Mouse (Mus musculus): Measurements from ENCODE around the gene Otop2. TPM values are rescaled to one million over a fixed set of nuclear protein-coding genes. Genes with fewer than 3 reads are reported as not detected.

Otop2 gene
- polyA plus RNA-seq, 2 experiments: not detected

DNA sequence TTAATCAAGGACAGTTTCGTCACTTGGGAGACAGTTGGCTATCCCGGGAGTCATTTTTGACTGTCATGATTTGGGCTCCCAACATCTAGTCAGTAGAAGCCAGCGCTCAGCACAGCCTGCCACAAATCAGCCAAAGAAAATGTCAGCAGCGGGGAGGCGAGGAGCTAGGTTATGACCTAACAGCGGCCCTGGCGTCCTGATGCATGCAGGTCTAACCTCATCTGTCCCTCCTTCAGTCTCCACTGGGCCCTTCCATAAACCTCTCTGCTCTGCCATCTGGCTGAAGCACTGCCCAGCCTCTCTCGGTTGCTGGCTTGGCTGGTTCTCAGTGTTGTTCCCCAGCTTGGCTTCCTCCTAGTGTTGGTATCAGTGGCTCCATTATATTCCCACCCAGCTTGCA, 24.7 kb upstream of the Otop2 start:
- Histone ChIP-seq H3K9ac (replicated peaks) (no peak overlapping the region), H3K4me2 (ENCODE audit: low read depth) (no peak overlapping the region), H3K4me1 (replicated peaks; ENCODE audit: control insufficient read depth in 2 of 2, insufficient read depth in 2 of 2, low read length in 1 of 2) (peaks cover 8 to 17% of the 10 kb centered on the region in 2 experiments), H3K27ac (no peak overlapping the region), H3K27me3 (ENCODE audit: control insufficient read depth, insufficient read depth, low read length) (no peaks in the 10 kb centered on the region), H3K4me3 (ENCODE audit: insufficient read depth in 1 of 2, low read depth in 2 of 2, low read length in 2 of 2) (no peak overlapping the region), H3K36me3 (replicated peaks; ENCODE audit: control insufficient read depth, insufficient read depth, low read depth) (no peaks in the 10 kb centered on the region), H3K9me3 (ENCODE audit: control insufficient read depth, low read length) (no peaks in the 10 kb centered on the region)
- ATAC-seq (ENCODE audit: insufficient read depth): no peak
- DNase-seq (ENCODE audit: low read depth in 3 of 3, low spot score in 3 of 3): no peak
- no peak for TF ChIP-seq EP300 (IDR thresholded peaks at IDR 0.05; ENCODE audit: low read depth)
- TF ChIP-seq CTCF (IDR thresholded peaks at IDR 0.05; ENCODE audit: low read depth): no peak
- 64% methylated on average over 8 of the region's 8 CpGs for WGBS (ENCODE audit: insufficient replicate concordance)

GRCm38 (mm10) chr11:115282723-115283485, 24.1 kb upstream of the Otop2 start:
- H3K9me3 ChIP-seq (ENCODE audit: control insufficient read depth, low read length): no peaks in the 10 kb centered on the region
- ATAC-seq (ENCODE audit: insufficient read depth) (no peak), DNase-seq (ENCODE audit: low read depth in 3 of 3, low spot score in 3 of 3) (no peak)
- H3K4me2 ChIP-seq (ENCODE audit: low read depth): no peak overlapping the region
- no peaks in the 10 kb centered on the region for H3K36me3 ChIP-seq (replicated peaks; ENCODE audit: control insufficient read depth, insufficient read depth, low read depth)
- TF ChIP-seq EP300 (IDR thresholded peaks at IDR 0.05; ENCODE audit: low read depth): no peak
- no peak for TF ChIP-seq CTCF (IDR thresholded peaks at IDR 0.05; ENCODE audit: low read depth)
- H3K9ac ChIP-seq (replicated peaks): no peak overlapping the region
- no peaks in the 10 kb centered on the region for H3K27me3 ChIP-seq (ENCODE audit: control insufficient read depth, insufficient read depth, low read length)
- no peak overlapping the region for H3K4me3 ChIP-seq (ENCODE audit: insufficient read depth in 1 of 2, low read depth in 2 of 2, low read length in 2 of 2)
- no peak overlapping the region for H3K27ac ChIP-seq
- H3K4me1 ChIP-seq (replicated peaks; ENCODE audit: control insufficient read depth in 2 of 2, insufficient read depth in 2 of 2, low read length in 1 of 2): peaks cover 6 to 14% of the 10 kb centered on the region in 2 experiments
- 68% methylated on average over 8 of the region's 8 CpGs for WGBS (ENCODE audit: insufficient replicate concordance)

GRCm38 (mm10) chr11:115283486-115283765, 23.5 kb upstream of the Otop2 start:
- no peak overlapping the region for H3K9ac ChIP-seq (replicated peaks)
- 64% methylated on average over 9 of the region's 9 CpGs for WGBS (ENCODE audit: insufficient replicate concordance)
- no peaks in the 10 kb centered on the region for H3K9me3 ChIP-seq (ENCODE audit: control insufficient read depth, low read length)
- H3K27me3 ChIP-seq (ENCODE audit: control insufficient read depth, insufficient read depth, low read length): no peaks in the 10 kb centered on the region
- H3K36me3 ChIP-seq (replicated peaks; ENCODE audit: control insufficient read depth, insufficient read depth, low read depth): no peaks in the 10 kb centered on the region
- DNase-seq (ENCODE audit: low read depth in 3 of 3, low spot score in 3 of 3) (no peak), ATAC-seq (ENCODE audit: insufficient read depth) (no peak)
- no peak overlapping the region for H3K27ac ChIP-seq
- H3K4me2 ChIP-seq (ENCODE audit: low read depth): no peak overlapping the region
- H3K4me1 ChIP-seq (replicated peaks; ENCODE audit: control insufficient read depth in 2 of 2, insufficient read depth in 2 of 2, low read length in 1 of 2): peaks cover 2 to 10% of the 10 kb centered on the region in 2 experiments
- no peak overlapping the region for H3K4me3 ChIP-seq (ENCODE audit: insufficient read depth in 1 of 2, low read depth in 2 of 2, low read length in 2 of 2)
- no peak for TF ChIP-seq CTCF (IDR thresholded peaks at IDR 0.05; ENCODE audit: low read depth)
- TF ChIP-seq EP300 (IDR thresholded peaks at IDR 0.05; ENCODE audit: low read depth): no peak

GRCm38 (mm10) chr11:115283891-115284620, 22.9 kb upstream of the Otop2 start:
- Histone ChIP-seq H3K4me1 (replicated peaks; ENCODE audit: control insufficient read depth in 2 of 2, insufficient read depth in 2 of 2, low read length in 1 of 2) (peaks cover 2 to 10% of the 10 kb centered on the region in 2 experiments), H3K27me3 (ENCODE audit: control insufficient read depth, insufficient read depth, low read length) (no peaks in the 10 kb centered on the region), H3K9ac (replicated peaks) (no peak overlapping the region), H3K4me3 (ENCODE audit: insufficient read depth in 1 of 2, low read depth in 2 of 2, low read length in 2 of 2) (no peak overlapping the region), H3K27ac (no peak overlapping the region), H3K9me3 (ENCODE audit: control insufficient read depth, low read length) (no peaks in the 10 kb centered on the region), H3K4me2 (ENCODE audit: low read depth) (no peak overlapping the region), H3K36me3 (replicated peaks; ENCODE audit: control insufficient read depth, insufficient read depth, low read depth) (no peaks in the 10 kb centered on the region)
- DNase-seq (ENCODE audit: low read depth in 3 of 3, low spot score in 3 of 3) (no peak), ATAC-seq (ENCODE audit: insufficient read depth) (no peak)
- no peak for TF ChIP-seq CTCF (IDR thresholded peaks at IDR 0.05; ENCODE audit: low read depth)
- TF ChIP-seq EP300 (IDR thresholded peaks at IDR 0.05; ENCODE audit: low read depth): no peak
- 69% methylated on average over 12 of the region's 12 CpGs for WGBS (ENCODE audit: insufficient replicate concordance)

DNA sequence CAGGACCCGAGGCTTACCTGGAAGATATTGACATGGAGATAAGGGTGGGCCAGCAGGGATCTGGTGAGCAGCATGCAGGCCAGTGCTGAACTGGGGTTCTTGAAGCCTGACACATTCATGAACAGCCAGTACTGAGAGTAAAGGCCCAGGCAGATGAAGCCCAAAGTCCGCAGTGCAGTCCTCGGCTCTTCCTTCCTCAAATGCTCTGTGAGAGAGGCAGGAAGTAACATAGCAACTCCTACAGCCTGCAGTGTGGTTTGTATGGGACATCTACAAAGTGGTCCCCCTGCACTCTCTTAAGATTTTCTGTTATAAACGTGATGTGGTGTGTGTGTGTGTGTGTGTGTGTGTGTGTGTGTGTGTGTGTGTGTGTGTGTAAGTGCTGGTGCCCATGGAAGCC, 21.7 kb upstream of the Otop2 start:
- no peak for ATAC-seq (ENCODE audit: insufficient read depth)
- Histone ChIP-seq H3K4me1 (replicated peaks; ENCODE audit: control insufficient read depth in 2 of 2, insufficient read depth in 2 of 2, low read length in 1 of 2) (0 out of 4 replicates have a peak, but pooled peaks cover 0 to 2% of the 10 kb centered on the region in 2 experiments), H3K9me3 (ENCODE audit: control insufficient read depth, low read length) (no peaks in the 10 kb centered on the region), H3K27ac (no peak overlapping the region), H3K4me3 (ENCODE audit: insufficient read depth in 1 of 2, low read depth in 2 of 2, low read length in 2 of 2) (no peak overlapping the region), H3K4me2 (ENCODE audit: low read depth) (no peak overlapping the region), H3K27me3 (ENCODE audit: control insufficient read depth, insufficient read depth, low read length) (no peaks in the 10 kb centered on the region), H3K9ac (replicated peaks) (no peak overlapping the region), H3K36me3 (replicated peaks; ENCODE audit: control insufficient read depth, insufficient read depth, low read depth) (no peaks in the 10 kb centered on the region)
- DNase-seq (ENCODE audit: low read depth in 3 of 3, low spot score in 3 of 3): no peak
- TF ChIP-seq EP300 (IDR thresholded peaks at IDR 0.05; ENCODE audit: low read depth) (no peak), CTCF (IDR thresholded peaks at IDR 0.05; ENCODE audit: low read depth) (no peak)
- WGBS (ENCODE audit: insufficient replicate concordance): 14% methylated on average over 4 of the region's 4 CpGs
